Mouse (Mus musculus) neural tube, embryonic 12.5 days (tissue): ENCODE data around the gene Osbpl6. TPM values are rescaled to one million over a fixed set of nuclear protein-coding genes. Genes with fewer than 3 reads are reported as not detected.

Source experiments
- ATAC-seq: fragments of 200-750 bp; cut with Nextera tagmentation; 2 replicates; pipeline ENCODE4 v1.8.0; 2017; ENCODE audit warnings: low read depth, mild to moderate bottlenecking, moderate TSS enrichment, moderate library complexity; ENCODE audit not compliant: low FRiP score
- H3K27ac ChIP-seq: fragments of 300-500 bp; sonication (generic); 2 replicates; pipeline ENCODE4 v1.5.1; 2016
- H3K27me3 ChIP-seq: fragments of 300-500 bp; sonication (generic); replicated peaks from 2 replicates; pipeline ENCODE4 v1.6.1; 2016; ENCODE audit warnings: mild to moderate bottlenecking
- H3K36me3 ChIP-seq: fragments of 300-500 bp; sonication (generic); 2 replicates; pipeline ENCODE4 v1.6.1; 2016; ENCODE audit warnings: mild to moderate bottlenecking
- H3K4me1 ChIP-seq: fragments of 300-500 bp; sonication (generic); 2 replicates; pipeline ENCODE4 v1.6.1; 2016
- H3K4me2 ChIP-seq: fragments of 300-500 bp; sonication (generic); replicated peaks from 2 replicates; pipeline ENCODE4 v1.6.1; 2016; ENCODE audit warnings: mild to moderate bottlenecking
- H3K4me3 ChIP-seq: fragments of 300-500 bp; sonication (generic); 2 replicates; pipeline ENCODE4 v1.5.1; 2016
- H3K9ac ChIP-seq: fragments of 300-500 bp; sonication (generic); 2 replicates; pipeline ENCODE4 v1.6.1; 2016; ENCODE audit warnings: mild to moderate bottlenecking
- H3K9me3 ChIP-seq: fragments of 300-500 bp; sonication (generic); 2 replicates; pipeline ENCODE4 v1.6.1; 2016; ENCODE audit warnings: mild to moderate bottlenecking
- WGBS: fragments of 180-500 bp; shearing (Covaris S2); methylation state at CpG from one replicate; pipeline ENCODE4 v1.1.7; 2016; 5-methylcytosine and 5-hydroxymethylcytosine counted together
- polyA plus RNA-seq: library from polyadenylated mRNA; unstranded; fragments of >200 nt; fragmentation: Nextera tagmentation; extraction: Ambion mirVana; gene quantifications from 2 replicates; pipeline ENCODE4 v1.2.1, GENCODE M21; 2016

Osbpl6 gene
- polyA plus RNA-seq, 1 experiment from 2014 or later, result 26.4 TPM

GRCm38 (mm10) chr2:76475788-76476187 is 69.5 kb downstream of the Osbpl6 start:
- no peaks in the 10 kb centered on the region for H3K27me3 ChIP-seq
- ATAC-seq, result no peak
- H3K27ac ChIP-seq, result no peak overlapping the region
- H3K36me3 ChIP-seq, result no peaks in the 10 kb centered on the region
- no peaks in the 10 kb centered on the region for H3K9me3 ChIP-seq
- H3K4me1 ChIP-seq, result no peaks in the 10 kb centered on the region
- 77% methylated on average over 1 of the region's 1 CpGs for WGBS
- no peak overlapping the region for H3K4me3 ChIP-seq
- H3K9ac ChIP-seq, result no peak overlapping the region
- H3K4me2 ChIP-seq, result no peak overlapping the region

- Histone ChIP-seq H3K9me3 (no peaks in the 10 kb centered on the region), H3K4me3 (no peak overlapping the region), H3K4me2 (no peak overlapping the region), H3K27me3 (no peaks in the 10 kb centered on the region), H3K36me3 (no peaks in the 10 kb centered on the region), H3K9ac (no peak overlapping the region), H3K27ac (no peak overlapping the region), H3K4me1 (peaks cover 14% of the 10 kb centered on the region; the same call in 1 of the 2 replicates)
- ATAC-seq, result no peak
- 86% methylated on average over 4 of the region's 4 CpGs for WGBS
Observed at GRCm38 (mm10) chr2:76488764-76489163, 82.5 kb downstream of the Osbpl6 start.

GRCm38 (mm10) chr2:76490198-76490597 is 83.9 kb downstream of the Osbpl6 start:
- no peak for ATAC-seq
- WGBS, result 94% methylated on average over 8 of the region's 8 CpGs

GRCm38 (mm10) chr2:76491371-76491770 is 85.1 kb downstream of the Osbpl6 start:
- H3K4me1 ChIP-seq, result peaks cover 14% of the 10 kb centered on the region; the same call in 1 of the 2 replicates
- no peaks in the 10 kb centered on the region for H3K27me3 ChIP-seq
- H3K9ac ChIP-seq, result no peak overlapping the region
- peak overlapping the region; percentile 6; the same call in 1 of the 2 replicates for H3K27ac ChIP-seq
- no peak for ATAC-seq
- no peaks in the 10 kb centered on the region for H3K36me3 ChIP-seq
- 81% methylated on average over 6 of the region's 6 CpGs for WGBS
- no peak overlapping the region for H3K4me3 ChIP-seq
- no peak overlapping the region for H3K4me2 ChIP-seq
- no peaks in the 10 kb centered on the region for H3K9me3 ChIP-seq

More at GRCm38 (mm10) chr2:76490198-76490597, 83.9 kb downstream of the Osbpl6 start:
- H3K4me3 ChIP-seq, result no peak overlapping the region
- no peak overlapping the region for H3K9ac ChIP-seq
- no peaks in the 10 kb centered on the region for H3K27me3 ChIP-seq
- peaks cover 14% of the 10 kb centered on the region; the same call in 1 of the 2 replicates for H3K4me1 ChIP-seq
- no peaks in the 10 kb centered on the region for H3K9me3 ChIP-seq
- H3K36me3 ChIP-seq, result no peaks in the 10 kb centered on the region
- H3K4me2 ChIP-seq, result no peak overlapping the region
- no peak overlapping the region for H3K27ac ChIP-seq

GRCm38 (mm10) chr2:76492224-76492623 is 85.9 kb downstream of the Osbpl6 start:
- Histone ChIP-seq H3K36me3 (no peaks in the 10 kb centered on the region), H3K9me3 (no peaks in the 10 kb centered on the region), H3K27me3 (no peaks in the 10 kb centered on the region), H3K4me1 (peaks cover 14% of the 10 kb centered on the region; the same call in 1 of the 2 replicates), H3K9ac (no peak overlapping the region), H3K4me3 (no peak overlapping the region), H3K27ac (no peak overlapping the region), H3K4me2 (no peak overlapping the region)
- 58% methylated on average over 7 of the region's 7 CpGs for WGBS
- ATAC-seq, result peak; percentile 39; the same call in 1 of the 2 replicates

- no peaks in the 10 kb centered on the region for H3K36me3 ChIP-seq
- peaks cover 14% of the 10 kb centered on the region; the same call in 1 of the 2 replicates for H3K4me1 ChIP-seq
- no peak overlapping the region for H3K4me3 ChIP-seq
- H3K9ac ChIP-seq, result no peak overlapping the region
- H3K9me3 ChIP-seq, result no peaks in the 10 kb centered on the region
- WGBS, result 91% methylated on average over 11 of the region's 11 CpGs
- no peak for ATAC-seq
- no peak overlapping the region for H3K27ac ChIP-seq
- no peaks in the 10 kb centered on the region for H3K27me3 ChIP-seq
- H3K4me2 ChIP-seq, result no peak overlapping the region
Observed at GRCm38 (mm10) chr2:76496006-76496748, 89.9 kb downstream of the Osbpl6 start.

- H3K4me2 ChIP-seq, result no peak overlapping the region
- no peak overlapping the region for H3K4me3 ChIP-seq
- H3K27me3 ChIP-seq, result no peaks in the 10 kb centered on the region
- ATAC-seq, result no peak
- H3K36me3 ChIP-seq, result no peaks in the 10 kb centered on the region
- H3K27ac ChIP-seq, result no peak overlapping the region
- no peaks in the 10 kb centered on the region for H3K9me3 ChIP-seq
- H3K9ac ChIP-seq, result no peak overlapping the region
- H3K4me1 ChIP-seq, result peaks cover 8% of the 10 kb centered on the region; the same call in 1 of the 2 replicates
- 93% methylated on average over 4 of the region's 4 CpGs for WGBS
Observed at GRCm38 (mm10) chr2:76496749-76497140, 90.4 kb downstream of the Osbpl6 start.

GRCm38 (mm10) chr2:76498891-76499290 is 92.6 kb downstream of the Osbpl6 start:
- no peaks in the 10 kb centered on the region for H3K27me3 ChIP-seq
- H3K9me3 ChIP-seq, result no peaks in the 10 kb centered on the region
- H3K27ac ChIP-seq, result no peak overlapping the region
- H3K4me2 ChIP-seq, result no peak overlapping the region
- H3K36me3 ChIP-seq, result no peaks in the 10 kb centered on the region
- no peaks in the 10 kb centered on the region for H3K4me1 ChIP-seq
- WGBS, result 96% methylated on average over 11 of the region's 11 CpGs
- H3K9ac ChIP-seq, result no peak overlapping the region
- no peak overlapping the region for H3K4me3 ChIP-seq
- ATAC-seq, result no peak

GRCm38 (mm10) chr2:76504122-76504839 is 98.0 kb downstream of the Osbpl6 start:
- H3K27ac ChIP-seq, result no peak overlapping the region
- 62% methylated on average over 12 of the region's 12 CpGs for WGBS
- no peak overlapping the region for H3K4me2 ChIP-seq
- no peak for ATAC-seq
- no peaks in the 10 kb centered on the region for H3K27me3 ChIP-seq
- H3K4me3 ChIP-seq, result no peak overlapping the region
- no peaks in the 10 kb centered on the region for H3K36me3 ChIP-seq
- no peaks in the 10 kb centered on the region for H3K9me3 ChIP-seq
- no peaks in the 10 kb centered on the region for H3K4me1 ChIP-seq
- no peak overlapping the region for H3K9ac ChIP-seq

GRCm38 (mm10) chr2:76504989-76505388 is 98.7 kb downstream of the Osbpl6 start:
- 92% methylated on average over 2 of the region's 2 CpGs for WGBS
- no peaks in the 10 kb centered on the region for H3K4me1 ChIP-seq
- H3K27me3 ChIP-seq, result no peaks in the 10 kb centered on the region
- H3K9ac ChIP-seq, result no peak overlapping the region
- no peak for ATAC-seq
- H3K36me3 ChIP-seq, result no peaks in the 10 kb centered on the region
- H3K4me2 ChIP-seq, result no peak overlapping the region
- H3K9me3 ChIP-seq, result no peaks in the 10 kb centered on the region
- H3K27ac ChIP-seq, result no peak overlapping the region
- no peak overlapping the region for H3K4me3 ChIP-seq

- no peak for ATAC-seq
- Histone ChIP-seq H3K27ac (no peak overlapping the region), H3K4me2 (no peak overlapping the region), H3K36me3 (no peaks in the 10 kb centered on the region), H3K4me1 (no peaks in the 10 kb centered on the region), H3K4me3 (no peak overlapping the region), H3K9ac (no peak overlapping the region), H3K9me3 (no peaks in the 10 kb centered on the region), H3K27me3 (no peaks in the 10 kb centered on the region)
- WGBS, result 85% methylated on average over 8 of the region's 8 CpGs
Observed at GRCm38 (mm10) chr2:76511281-76511721, 105.0 kb downstream of the Osbpl6 start.

GRCm38 (mm10) chr2:76512133-76512532 is 105.8 kb downstream of the Osbpl6 start:
- Histone ChIP-seq H3K4me3 (no peak overlapping the region), H3K27ac (no peak overlapping the region), H3K36me3 (no peaks in the 10 kb centered on the region), H3K9me3 (no peaks in the 10 kb centered on the region), H3K9ac (no peak overlapping the region), H3K4me1 (no peaks in the 10 kb centered on the region), H3K4me2 (no peak overlapping the region), H3K27me3 (no peaks in the 10 kb centered on the region)
- ATAC-seq, result no peak
- 93% methylated on average over 6 of the region's 6 CpGs for WGBS
